Mouse (Mus musculus) hindlimb bud, embryonic 11.5 days (tissue): ENCODE data around the gene Tmem222.

Experiments used
- DNase-seq: peaks from one replicate; pipeline ENCODE4 v3.0.0-alpha.2; 2012; ENCODE audit warnings: low read depth, low spot score; ENCODE audit errors: extremely low spot score

Tmem222 gene

DNA sequence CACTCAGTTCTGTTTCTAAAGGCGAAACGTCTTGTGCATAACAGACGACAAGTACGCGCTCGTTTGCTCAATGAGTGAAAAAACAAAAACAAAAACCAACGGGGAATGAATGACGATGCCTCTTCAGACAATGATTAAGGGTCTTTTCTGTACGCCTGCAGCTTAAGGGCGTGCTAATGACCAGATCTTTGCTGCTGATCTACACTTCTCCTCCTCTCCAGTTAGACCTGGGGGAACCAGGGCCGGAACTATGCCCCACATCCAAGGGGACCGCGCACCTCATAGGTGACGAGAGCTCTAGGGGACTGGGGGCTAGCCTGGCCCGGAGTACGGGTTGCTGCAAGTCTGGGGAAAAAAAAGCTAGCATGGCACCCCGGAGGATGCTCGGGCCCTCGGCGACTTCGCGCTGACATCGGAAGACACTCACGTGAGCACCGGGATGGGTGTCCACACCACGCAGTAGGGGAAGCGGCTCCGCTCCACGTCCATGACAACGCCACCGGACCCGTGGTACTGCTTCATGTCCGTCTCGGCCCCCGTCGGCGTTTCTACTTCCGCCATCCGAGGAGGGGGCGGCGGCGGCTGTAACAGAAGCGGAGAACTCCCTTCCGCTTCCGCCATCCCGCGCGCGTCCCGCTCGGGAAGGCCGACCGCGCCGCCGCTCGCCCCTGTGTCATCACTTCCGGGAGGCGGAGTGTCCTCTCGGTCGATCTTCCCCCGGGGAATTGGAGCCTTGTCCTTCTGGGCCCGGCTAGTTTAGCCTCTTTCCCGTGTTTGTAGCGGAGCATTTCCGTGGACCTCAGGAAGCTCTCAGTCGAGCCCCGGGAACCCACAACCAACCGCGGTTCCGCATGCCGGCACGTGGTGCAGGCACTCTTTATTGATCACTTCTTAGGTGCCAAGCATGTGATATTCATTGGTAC is at the start of gene Tmem222:
Tmem222 (minus strand) TSS at position 689 of the 923 bp plus-strand sequence.
- peak; percentile 69 for DNase-seq

DNA sequence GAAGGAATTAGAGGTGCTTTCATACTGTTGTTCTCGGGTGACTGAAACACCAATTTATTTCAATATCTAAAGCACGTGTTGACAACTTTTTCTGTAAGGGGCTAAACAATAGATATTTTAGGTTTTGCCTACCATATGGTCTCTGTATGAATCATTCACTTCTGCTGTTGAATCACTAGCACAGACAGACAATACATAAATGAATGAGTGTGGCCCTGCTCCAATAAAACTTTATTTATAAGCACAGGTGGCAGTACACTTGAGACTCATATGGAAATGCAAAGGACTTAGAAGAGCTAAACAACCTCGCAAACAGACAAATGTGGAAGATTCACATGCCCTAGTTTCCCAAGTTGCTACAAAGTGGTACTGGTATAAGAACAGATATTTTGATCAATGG is 42.1 kb upstream of the Tmem222 start:
- DNase-seq: no peak

DNA sequence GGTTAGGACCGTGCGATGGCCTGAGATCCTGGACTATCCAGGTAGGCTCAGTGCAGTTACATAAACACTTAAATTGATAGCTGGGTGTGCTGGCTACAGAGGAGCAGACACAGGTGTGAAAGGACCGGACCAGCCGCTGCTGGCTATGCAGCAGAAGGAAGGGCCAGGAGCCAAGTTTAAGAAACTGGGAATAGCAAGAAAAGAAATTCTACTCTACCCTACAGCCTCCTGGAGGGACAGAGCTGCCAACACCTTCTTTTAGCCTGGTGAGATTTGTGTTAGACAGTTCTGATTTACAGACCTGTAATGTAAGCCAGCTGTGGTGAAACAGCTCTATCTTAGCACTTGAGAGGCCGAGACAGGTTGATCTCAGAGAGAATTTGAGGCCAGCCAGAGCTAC is 38.4 kb upstream of the Tmem222 start:
- DNase-seq: no peak

DNA sequence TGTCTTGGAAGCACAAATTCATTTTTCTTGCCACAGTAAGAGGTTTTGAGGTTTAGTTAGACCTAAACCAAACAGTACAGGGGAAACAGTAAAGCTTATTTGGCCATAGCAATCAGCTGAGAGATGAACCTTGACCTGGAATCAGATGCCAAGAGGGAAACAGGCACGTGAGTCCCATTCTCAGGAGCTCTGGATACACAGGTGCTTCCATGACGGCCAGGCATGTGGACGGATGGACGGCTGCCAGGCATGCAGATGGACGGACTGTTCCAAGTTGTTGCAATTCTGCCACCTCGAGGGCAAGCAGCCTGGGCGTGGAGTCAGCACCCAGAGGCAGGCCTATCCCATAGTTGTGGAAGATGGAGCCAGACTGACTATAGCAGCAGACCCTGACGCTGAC is 37.3 kb upstream of the Tmem222 start:
- no peak for DNase-seq

DNA sequence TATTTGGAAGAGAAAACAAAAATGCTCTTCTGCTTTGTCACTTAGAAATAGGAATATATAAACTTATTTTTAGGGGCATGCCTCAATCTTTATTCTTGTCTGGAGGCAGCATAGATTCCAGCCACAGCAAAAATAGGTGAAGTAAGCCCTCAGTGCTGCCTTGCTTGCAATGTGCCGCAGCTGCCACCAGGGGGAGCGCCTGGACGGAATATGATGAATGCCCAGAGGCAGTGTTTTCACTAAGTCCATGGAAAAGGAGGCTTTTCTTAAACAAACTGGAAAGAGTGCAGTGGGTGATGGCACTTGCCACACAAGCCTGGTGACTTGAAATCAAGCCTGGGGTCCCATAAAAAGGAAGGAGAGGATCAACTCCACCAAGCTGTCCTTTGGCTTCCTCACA is 32.4 kb upstream of the Tmem222 start:
- DNase-seq: peak; percentile 61

DNA sequence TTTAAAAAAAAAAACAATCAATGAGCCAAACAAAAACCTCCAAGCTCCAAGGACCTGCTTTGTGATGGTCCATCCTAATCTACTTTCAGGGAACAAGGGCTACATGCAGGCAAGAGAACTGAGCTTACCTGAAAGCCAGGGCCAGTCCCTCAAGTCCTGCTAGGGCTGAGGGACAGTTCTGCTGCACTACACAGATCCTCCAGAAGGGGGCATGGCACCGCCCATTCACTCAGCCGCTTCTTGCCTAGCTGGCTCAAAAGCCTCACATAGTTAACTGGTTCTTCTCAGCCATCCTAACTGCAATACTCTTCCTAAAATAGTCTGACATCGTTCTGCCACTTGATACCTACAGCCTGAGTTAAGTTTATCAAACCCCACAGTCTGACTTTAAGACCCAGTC is 29.7 kb upstream of the Tmem222 start:
- peak; percentile 26 for DNase-seq

DNA sequence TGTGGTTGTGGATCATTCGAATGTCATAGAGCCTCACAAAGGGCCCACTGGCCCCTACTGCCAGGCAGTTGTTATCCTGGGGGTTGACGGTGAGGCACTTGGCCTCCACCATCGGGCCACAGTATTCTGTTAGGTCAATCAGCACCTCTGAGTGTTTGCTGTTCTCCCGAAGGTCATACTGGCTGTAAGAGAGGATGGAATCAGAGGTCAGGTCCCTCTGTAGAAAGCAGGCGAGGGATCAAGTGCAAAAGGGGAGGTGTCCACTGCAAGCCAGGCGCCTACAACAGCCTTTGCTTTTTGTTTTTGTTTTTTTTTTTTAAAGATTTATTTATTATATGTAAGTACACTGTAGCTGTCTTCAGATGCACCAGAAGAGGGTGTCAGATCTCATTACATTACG is 28.2 kb upstream of the Tmem222 start:
- no peak for DNase-seq

DNA sequence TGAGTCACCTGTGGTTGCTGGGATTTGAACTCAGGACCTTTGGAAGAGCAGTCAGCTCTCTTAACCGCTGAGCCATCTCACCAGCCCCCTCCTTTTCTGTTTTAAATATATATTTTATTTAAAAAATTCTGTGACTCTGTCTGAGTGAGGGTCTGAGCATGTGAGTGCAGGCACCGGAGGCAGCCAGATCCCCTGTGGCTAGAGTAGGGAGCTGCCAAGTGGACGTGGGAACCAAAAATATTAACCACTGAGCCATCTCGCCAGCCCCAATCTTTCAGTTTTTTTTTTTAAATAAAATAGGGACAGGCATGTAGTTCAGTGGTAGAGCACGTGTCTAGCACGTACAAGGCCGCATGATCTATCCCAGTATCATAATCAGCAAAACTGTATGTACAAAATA is 27.2 kb upstream of the Tmem222 start:
- no peak for DNase-seq

DNA sequence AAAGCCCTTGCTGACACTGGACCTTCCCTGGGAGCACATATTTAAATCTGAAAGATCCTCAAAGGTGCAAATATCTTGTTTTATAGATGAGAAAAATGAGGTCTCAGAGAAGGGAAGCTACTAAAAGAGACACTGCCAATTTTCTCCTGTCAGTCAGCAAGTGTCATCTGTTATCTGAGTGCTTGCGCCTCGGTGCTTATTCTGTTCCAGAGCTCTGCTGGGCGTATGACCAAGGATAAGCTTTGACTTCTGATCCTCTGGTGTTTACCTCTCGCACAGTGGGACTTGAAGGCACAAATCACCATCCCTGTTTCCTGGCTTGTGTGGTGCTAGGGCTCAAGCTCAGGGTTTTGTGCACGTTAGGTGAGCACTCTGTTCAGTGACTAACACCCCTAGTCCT is 25.1 kb upstream of the Tmem222 start:
- no peak for DNase-seq

DNA sequence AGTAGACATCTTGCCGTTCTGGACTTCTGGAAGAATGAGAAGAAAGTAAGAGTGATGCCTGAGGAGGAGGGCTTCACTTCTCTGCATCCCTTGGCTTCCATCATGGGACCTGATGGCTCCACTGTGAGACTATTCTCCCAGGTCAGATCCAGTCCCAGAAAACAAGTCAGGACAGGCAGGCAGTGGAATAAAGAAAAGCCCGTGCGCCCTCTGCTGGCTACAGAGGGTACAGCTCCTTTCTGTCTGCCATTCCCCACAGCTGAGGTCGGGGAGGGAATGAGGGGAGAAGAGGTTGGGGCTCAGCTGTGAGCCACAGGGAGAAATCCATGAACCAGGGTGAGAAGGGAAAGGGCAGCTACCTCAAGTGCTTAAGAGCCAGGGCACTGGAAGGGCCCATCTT is 24.2 kb upstream of the Tmem222 start:
- no peak for DNase-seq

DNA sequence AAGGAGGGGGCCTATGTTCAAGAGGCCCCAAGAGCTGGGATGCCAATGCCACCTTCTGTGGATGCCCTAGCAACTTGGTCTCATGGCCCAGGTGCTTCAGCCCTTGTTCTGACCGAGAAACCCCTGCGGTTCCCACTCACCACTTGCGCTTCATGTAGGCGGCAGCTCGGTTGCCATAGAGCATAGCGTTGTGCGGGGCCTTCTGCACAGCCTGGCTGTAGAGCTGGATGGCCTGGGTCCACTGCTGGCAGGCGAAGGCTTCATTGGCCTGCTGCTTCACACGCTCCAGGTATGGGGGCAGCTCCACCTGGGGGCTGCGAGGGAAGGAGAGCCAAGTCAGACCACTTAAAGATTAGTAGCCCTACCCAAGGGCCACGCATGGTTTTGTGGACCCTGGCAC is 22.8 kb upstream of the Tmem222 start:
- DNase-seq: no peak

DNA sequence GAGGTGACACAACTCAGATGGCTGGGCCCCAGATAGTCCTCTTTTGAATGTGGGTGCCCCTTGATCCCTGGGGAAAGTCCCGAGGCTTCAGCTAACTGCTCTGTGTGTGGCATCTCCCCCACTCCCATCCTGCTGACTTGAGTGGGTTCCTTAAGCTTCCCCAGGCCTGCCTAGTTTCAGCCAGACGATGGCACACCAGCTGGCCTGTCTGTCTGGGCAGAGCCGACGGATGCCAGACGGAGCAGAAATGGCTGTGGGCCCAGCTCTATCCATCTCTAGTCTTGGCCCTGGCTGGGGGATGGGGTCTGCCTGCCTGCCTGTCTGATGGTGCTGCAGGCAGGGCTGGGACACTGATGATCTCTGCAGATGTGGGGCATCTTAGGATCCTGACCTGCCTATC is 22.1 kb upstream of the Tmem222 start:
- DNase-seq: no peak

DNA sequence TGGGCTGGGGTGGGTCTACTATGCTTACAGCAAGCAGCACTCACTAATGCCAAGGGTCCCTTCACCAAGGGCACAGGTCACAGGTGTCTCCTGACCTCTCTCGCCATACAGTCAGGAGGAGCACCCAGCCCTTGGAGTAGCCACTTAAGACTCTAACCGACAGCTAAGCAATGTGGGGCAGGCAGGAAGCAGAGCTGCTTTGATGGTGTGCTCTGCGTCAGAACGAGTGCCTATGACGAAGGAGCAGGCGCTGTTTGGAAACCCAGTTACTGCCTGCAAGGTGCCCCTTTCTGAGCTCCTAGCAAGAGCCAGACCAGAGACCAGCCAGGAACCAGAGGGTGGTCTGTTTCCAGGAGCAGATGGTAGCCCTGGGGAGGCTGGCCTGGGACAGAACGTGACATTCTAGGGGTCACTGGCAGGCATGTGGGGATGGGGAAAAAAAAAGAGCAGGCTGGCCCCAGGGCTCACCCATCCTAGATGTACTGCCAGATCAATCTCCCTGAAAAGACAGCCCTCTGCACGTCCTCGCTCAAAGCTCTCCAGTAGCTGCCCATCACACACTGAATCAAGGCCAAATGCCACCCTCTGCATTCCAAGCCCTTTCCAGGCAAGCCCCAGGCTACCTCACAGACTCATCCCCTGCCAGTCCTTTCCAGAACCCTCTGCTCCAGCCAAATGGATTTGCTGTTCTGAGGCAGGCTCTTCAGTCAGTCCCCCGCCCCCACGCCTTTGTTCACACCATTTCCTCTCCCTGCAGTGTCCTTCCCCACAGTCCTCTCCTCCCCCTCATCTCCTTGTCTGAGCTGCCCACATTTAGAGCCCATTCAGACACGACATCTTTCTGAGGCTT is 21.1 kb upstream of the Tmem222 start:
- no peak for DNase-seq

DNA sequence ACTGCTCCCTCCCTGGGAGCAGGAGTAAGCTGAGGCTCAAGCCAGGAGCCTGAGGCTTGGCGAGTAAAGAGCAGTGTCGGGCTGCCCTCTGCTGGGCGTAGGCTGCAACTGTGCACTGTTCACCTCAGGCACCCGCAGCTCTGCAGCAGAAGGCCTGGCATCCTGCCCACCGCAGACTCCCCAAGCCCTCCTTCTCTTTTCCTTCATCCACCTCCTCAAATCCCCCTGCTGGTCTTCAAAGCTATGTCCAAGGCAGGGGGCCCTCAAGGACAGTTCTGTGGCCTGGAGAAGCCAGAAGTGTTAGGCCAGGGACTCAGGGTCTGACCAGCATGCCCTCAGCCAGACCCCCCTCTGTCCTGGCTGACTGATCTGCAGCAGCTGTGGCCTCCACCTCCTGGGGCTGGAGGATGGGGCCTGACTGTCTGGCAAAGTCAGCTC is 20.2 kb upstream of the Tmem222 start:
- no peak for DNase-seq

DNA sequence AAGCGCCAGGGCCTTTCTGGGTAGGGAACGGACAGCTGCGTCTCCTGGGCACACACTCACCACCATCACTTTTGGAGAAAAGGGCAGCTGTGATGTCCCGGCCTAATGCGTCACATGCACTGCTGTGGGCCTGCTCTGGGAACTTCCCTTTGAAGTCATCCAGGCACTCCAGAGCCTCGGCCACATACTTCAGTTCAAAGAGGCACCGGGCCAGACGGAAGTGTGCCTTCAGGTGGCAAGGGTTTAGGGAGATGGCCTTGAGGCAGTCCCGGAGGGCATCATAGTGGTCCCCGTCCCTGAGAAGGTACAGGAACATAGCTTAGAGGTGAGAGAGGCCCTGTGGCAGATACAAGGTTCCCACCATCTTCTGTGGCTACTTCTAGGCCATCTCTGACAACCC is 19.8 kb upstream of the Tmem222 start:
- DNase-seq: no peak

DNA sequence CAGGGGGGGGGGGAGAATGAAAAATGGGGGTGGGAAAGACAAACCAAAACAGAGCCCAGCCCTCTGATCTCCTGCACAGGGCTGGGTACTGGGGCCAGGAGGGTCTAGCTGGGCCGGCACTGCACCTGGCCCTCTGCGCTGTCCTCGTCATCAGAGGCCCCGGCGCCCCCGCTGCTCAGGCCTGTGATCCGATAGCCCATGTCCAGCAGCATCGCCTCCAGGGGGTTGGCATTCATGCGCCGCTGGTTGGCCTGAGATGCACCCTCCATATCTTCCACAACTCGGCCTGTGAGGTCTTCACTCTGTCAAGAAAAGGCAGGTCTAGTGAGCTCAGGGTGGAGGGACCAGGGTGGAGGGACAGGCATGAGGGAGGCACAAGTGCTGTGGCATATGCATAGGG is 16.5 kb upstream of the Tmem222 start:
- no peak for DNase-seq

DNA sequence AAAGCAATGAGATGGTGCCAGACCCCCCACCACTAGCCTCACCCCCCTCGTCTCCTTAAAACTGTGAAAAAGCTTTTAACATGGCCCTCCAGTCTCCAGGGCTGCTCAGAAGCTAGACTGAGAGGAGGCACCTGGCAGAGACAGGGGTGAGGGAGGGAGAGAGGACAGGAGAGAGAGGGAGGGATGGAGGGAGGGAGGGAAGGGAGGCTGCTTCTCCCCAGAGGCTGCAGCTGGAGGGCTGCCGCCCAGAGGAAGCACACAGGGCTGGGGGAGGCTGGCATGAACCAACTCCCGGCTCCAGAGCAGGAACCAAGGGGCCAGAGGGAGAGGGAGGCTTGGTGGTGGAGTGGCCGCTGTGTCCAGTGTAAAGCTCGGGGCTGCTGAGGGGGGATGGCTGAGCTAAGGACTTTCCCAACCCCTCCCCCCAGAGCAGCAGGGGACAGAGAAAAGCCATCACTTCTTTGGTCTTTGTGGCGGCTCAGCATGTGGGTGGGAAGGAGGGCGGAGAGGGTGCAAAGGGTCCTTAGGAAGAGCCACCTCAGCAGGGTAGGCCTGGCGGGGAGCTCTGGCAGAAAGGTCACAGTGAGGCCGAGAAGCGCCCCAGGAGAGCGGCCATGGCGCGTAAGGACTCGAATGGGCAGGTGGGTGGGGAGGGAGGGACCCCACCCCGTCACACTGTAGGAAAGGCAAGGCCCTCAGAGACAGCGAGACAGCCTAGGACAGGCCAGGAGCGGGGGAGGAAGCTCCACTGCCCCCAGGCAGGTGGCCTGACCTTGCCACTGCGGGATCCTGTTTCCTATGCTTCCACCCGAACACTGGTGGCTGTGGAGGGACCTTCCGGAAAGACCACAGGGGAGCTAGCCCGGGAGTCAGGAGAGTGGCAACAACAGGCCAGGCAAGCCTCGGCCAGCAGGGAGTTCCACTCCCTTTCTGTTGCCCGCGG is 15.6 kb upstream of the Tmem222 start:
- no peak for DNase-seq

DNA sequence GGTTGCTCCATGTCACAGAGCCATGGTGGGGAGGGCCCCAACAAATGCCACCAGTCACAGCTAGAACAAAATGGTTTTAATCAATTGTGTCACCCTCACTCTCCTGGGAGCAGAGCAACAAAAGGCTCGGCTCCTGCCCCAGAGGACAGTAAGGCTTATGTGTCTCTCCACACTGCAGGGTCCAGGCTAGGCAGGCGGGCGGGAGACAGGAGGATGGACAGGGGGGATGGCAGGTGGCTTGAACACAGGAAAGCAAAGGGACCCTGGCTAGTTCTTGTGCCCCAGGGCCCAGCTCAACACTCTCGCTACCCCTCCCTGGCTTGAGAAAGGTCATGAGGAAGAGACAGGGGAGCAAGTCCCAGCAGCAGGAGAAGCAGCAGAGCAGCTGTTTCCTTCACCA is 14.8 kb upstream of the Tmem222 start:
- no peak for DNase-seq

DNA sequence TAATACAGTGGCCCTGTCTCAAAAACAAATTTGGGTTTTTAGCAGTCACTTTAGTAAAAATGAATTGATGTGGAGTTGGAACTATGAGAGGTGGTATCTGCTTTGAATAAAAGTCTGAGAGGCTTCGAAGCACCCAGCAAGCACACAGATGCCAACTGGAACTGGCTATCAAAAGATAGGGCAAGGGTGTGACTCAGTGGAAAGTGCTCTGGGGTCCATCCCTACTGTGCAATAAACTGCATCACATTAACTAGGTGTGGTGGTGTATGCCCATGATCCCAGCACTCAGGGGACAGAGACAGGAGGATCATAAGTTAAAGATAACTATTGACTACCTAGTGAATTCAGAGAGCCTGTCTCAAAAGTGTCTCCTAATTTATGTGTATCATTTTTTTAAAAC is 13.7 kb upstream of the Tmem222 start:
- DNase-seq: no peak

DNA sequence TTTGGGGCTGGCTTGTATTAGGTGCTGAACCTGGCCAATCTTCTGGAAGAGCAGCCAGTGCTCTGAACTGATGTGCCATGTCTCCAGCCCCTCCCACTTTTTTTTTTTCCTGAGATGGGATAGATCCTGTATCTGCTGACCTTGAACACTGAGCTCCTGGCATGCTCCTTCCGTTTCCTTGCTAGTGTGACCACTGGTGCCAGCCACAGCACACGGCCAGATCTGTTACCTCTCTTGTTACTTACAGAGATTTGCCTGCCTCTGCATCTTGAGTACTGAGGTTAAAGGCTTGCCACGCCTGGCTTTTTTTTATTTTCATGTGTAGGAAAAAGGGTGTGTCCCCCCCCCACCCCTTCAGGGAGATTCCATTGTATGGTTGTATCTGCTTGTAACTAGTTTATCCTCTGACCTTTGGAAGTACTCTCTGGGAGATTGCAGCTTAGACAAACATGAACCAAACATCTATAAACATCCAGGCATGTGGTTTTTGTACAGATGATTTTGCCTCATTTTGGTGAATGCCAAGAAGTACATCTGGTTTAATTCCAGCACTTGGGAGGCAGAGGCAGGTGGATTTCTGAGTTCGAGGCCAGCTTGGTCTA is 9.0 kb upstream of the Tmem222 start:
- DNase-seq: no peak

DNA sequence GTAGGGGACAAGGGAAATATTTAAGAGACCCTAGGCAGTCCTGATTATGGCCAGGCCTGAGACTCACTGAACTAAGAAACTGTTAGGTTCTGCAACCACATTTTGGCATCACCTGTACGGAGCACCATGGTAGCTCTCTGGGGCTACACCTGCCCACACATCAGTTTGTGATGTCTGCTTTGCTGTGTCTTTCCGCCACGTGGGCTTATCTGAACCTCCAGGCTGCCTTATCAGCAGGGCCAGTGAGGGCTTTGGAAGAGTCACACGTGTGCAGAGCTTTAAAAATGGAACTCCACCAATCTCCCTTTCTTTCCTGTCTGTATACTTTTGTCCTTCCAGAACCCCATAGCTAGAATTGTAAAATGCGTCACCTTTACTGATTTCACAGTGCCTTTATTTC is 8.4 kb upstream of the Tmem222 start:
- no peak for DNase-seq
